Mouse (Mus musculus) thymus, postnatal 0 days (tissue): ENCODE measurements around the gene Ttyh2. TPM values are rescaled to one million over a fixed set of nuclear protein-coding genes. Genes with fewer than 3 reads are reported as not detected.

Experiments used
- DNase-seq: peaks from one replicate; pipeline ENCODE4 v3.0.0-alpha.2; 2015; ENCODE audit warnings: low spot score
- polyA plus RNA-seq: library from polyadenylated mRNA; unstranded; fragments of >200 nt; fragmentation: Nextera tagmentation; extraction: Ambion mirVana; gene quantifications from 2 replicates; pipeline ENCODE4 v1.2.1, GENCODE M21; 2015

Ttyh2 gene
- polyA plus RNA-seq, 1 experiment from 2014 or later, result 12.2 TPM

- no peak for DNase-seq
Observed at GRCm38 (mm10) chr11:114680291-114680690, 5.1 kb downstream of the Ttyh2 start.

- DNase-seq, result no peak
Observed at GRCm38 (mm10) chr11:114681054-114681453, 5.8 kb downstream of the Ttyh2 start.

- DNase-seq, result no peak
Observed at GRCm38 (mm10) chr11:114682321-114682900, 7.2 kb downstream of the Ttyh2 start.

GRCm38 (mm10) chr11:114683029-114683721, 7.9 kb downstream of the Ttyh2 start:
- no peak for DNase-seq

GRCm38 (mm10) chr11:114683722-114684621, 8.7 kb downstream of the Ttyh2 start:
- no peak for DNase-seq

GRCm38 (mm10) chr11:114684627-114685373, 9.6 kb downstream of the Ttyh2 start:
- no peak for DNase-seq

- DNase-seq, result no peak
Observed at GRCm38 (mm10) chr11:114685526-114686040, 10.4 kb downstream of the Ttyh2 start.

- no peak for DNase-seq
Observed at GRCm38 (mm10) chr11:114686221-114686959, 11.2 kb downstream of the Ttyh2 start.

GRCm38 (mm10) chr11:114687574-114688188, 12.4 kb downstream of the Ttyh2 start:
- DNase-seq, result no peak

GRCm38 (mm10) chr11:114688729-114689128, 13.5 kb downstream of the Ttyh2 start:
- DNase-seq, result no peak

- no peak for DNase-seq
Observed at GRCm38 (mm10) chr11:114690192-114690591, 15.0 kb downstream of the Ttyh2 start.

- DNase-seq, result no peak
Observed at GRCm38 (mm10) chr11:114691454-114692182, 16.4 kb downstream of the Ttyh2 start.

GRCm38 (mm10) chr11:114692601-114693000, 17.4 kb downstream of the Ttyh2 start:
- DNase-seq, result no peak

GRCm38 (mm10) chr11:114693456-114693855, 18.2 kb downstream of the Ttyh2 start:
- DNase-seq, result no peak

- no peak for DNase-seq
Observed at GRCm38 (mm10) chr11:114694451-114694850, 19.2 kb downstream of the Ttyh2 start.

- no peak for DNase-seq
Observed at GRCm38 (mm10) chr11:114698496-114698895, 23.3 kb downstream of the Ttyh2 start.

- peak; percentile 60 for DNase-seq
Observed at GRCm38 (mm10) chr11:114699511-114699910, 24.3 kb downstream of the Ttyh2 start.

- DNase-seq, result no peak
Observed at GRCm38 (mm10) chr11:114702311-114702995, 27.2 kb downstream of the Ttyh2 start.

- DNase-seq, result no peak
Observed at GRCm38 (mm10) chr11:114702996-114703361, 27.7 kb downstream of the Ttyh2 start.
